Mouse (Mus musculus) hematopoietic multipotent progenitor cell, adult 10-12 weeks (in vitro differentiated cells): Measurements from ENCODE around the gene Gm11096. TPM values are rescaled to one million over a fixed set of nuclear protein-coding genes. Genes with fewer than 3 reads are reported as not detected.

Experiments
- polyA plus RNA-seq: library from polyadenylated mRNA; stranded (reverse); fragments of >175 nt; gene quantifications from 2 replicates; pipeline ENCODE4 v1.2.3, GENCODE M21; 2012; ENCODE audit warnings: low replicate concordance

The Gm11096 gene
- polyA plus RNA-seq = not detected in 2 replicates

DNA sequence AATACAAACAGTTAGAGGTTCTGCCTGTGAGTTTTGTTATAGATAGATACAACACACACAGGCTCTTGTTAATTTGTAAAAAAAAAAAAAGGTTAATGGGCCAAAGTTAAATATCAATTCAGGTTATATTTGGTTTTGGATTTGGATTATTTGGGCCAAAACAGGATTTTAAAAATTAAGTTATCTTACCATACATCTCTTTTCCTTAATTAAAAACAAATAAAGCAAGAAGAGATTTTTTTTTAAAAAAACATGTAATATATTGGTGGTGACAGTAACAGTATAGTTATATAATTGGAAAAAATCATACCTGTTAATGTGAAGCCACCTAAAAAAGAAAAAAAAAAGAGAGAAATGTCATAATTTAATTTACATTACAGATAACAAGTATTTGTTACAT lies at the start of gene Gm11096:
Gene Gm11096, plus strand, starts transcription at position 301 of the 400 bp plus-strand sequence.

